Mouse (Mus musculus) pancreas, adult 10 weeks (tissue): ENCODE measurements around the gene Olfr305. TPM values are rescaled to one million over a fixed set of nuclear protein-coding genes. Genes with fewer than 3 reads are reported as not detected.

Experiments used
- polyA plus RNA-seq: library from polyadenylated mRNA; stranded (reverse); fragments of 350-450 nt; fragmentation: Illumina TruSeq; extraction: RNeasy Lipid Tissue Mini Kit (QIAGEN cat#74804); gene quantifications from one replicate; pipeline ENCODE4 v1.2.3, GENCODE M21; 2015; ENCODE audit warnings: low read depth, low replicate concordance; ENCODE audit not compliant: insufficient read depth

Gene Olfr305
- polyA plus RNA-seq: not detected

GRCm38 (mm10) chr7:86366828-86367227, at the start of gene Olfr305:
TSS of gene Olfr305 (minus strand) at chr7:86366928.

GRCm38 (mm10) chr7:86403546-86403945, 36.8 kb upstream of the Olfr305 start, which contains the start of gene Olfr301:
TSS of gene Olfr301 (plus strand) at chr7:86403846.

GRCm38 (mm10) chr7:86397689-86398088, 31.0 kb upstream of the Olfr305 start, which contains the start of gene Olfr303:
TSS of gene Olfr303 (minus strand) at chr7:86397789.

GRCm38 (mm10) chr7:86386558-86386957, 19.8 kb upstream of the Olfr305 start, which contains the start of gene Olfr304:
TSS of gene Olfr304 (minus strand) at chr7:86386658.

GRCm38 (mm10) chr7:86337486-86337885, 29.2 kb downstream of the Olfr305 start, which contains the start of gene Olfr307:
TSS of gene Olfr307 (minus strand) at chr7:86337586.

GRCm38 (mm10) chr7:86325530-86325929, 41.2 kb downstream of the Olfr305 start, which contains the start of gene Olfr308:
TSS of gene Olfr308 (minus strand) at chr7:86325630.

GRCm38 (mm10) chr7:86313608-86314007, 53.1 kb downstream of the Olfr305 start, which contains the start of gene Olfr309:
TSS of gene Olfr309 (minus strand) at chr7:86313708.

Other genes starting within 250 kb of the Olfr305 start
- not detected for gene Vmn2r75, start 195.2 kb downstream of the Olfr305 start, polyA plus RNA-seq
- not detected for gene Vmn2r76, start 120.6 kb downstream of the Olfr305 start, polyA plus RNA-seq
- gene Olfr310, start 89.8 kb downstream of the Olfr305 start, polyA plus RNA-seq: not detected
- not detected for gene Olfr309, start 53.2 kb downstream of the Olfr305 start, polyA plus RNA-seq
- not detected for gene Olfr308, start 41.3 kb downstream of the Olfr305 start, polyA plus RNA-seq
- not detected for gene Olfr307, start 29.3 kb downstream of the Olfr305 start, polyA plus RNA-seq
- gene Olfr304, start 19.7 kb upstream of the Olfr305 start, polyA plus RNA-seq: not detected
- not detected for gene Olfr303, start 30.9 kb upstream of the Olfr305 start, polyA plus RNA-seq
- not detected for gene Olfr301, start 36.9 kb upstream of the Olfr305 start, polyA plus RNA-seq
- gene Olfr299, start 93.0 kb upstream of the Olfr305 start, polyA plus RNA-seq: not detected
- gene Olfr298, start 125.6 kb upstream of the Olfr305 start, polyA plus RNA-seq: not detected
- not detected for gene Olfr297, start 153.0 kb upstream of the Olfr305 start, polyA plus RNA-seq
- not detected for gene Olfr295, start 216.9 kb upstream of the Olfr305 start, polyA plus RNA-seq
- gene Olfr294, start 249.7 kb upstream of the Olfr305 start, polyA plus RNA-seq: not detected